Mouse (Mus musculus) testis, adult 2 months (tissue): ENCODE data around the gene Mylpf.

Experiments used
- CTCF ChIP-seq: fragments of 200-500 bp; IDR thresholded peaks from 2 replicates; pipeline ENCODE4 v1.5.1; 2012; ENCODE audit warnings: low read depth, mild to moderate bottlenecking, inconsistent platforms, low read length, moderate library complexity; ENCODE audit not compliant: control insufficient read depth, insufficient read depth, insufficient replicate concordance
- POLR2A ChIP-seq: fragments of 200-500 bp; IDR thresholded peaks from 2 replicates; pipeline ENCODE4 v1.6.1; 2012; ENCODE audit warnings: low read depth, mild to moderate bottlenecking, inconsistent platforms, low read length, moderate library complexity; ENCODE audit not compliant: control insufficient read depth

DNA sequence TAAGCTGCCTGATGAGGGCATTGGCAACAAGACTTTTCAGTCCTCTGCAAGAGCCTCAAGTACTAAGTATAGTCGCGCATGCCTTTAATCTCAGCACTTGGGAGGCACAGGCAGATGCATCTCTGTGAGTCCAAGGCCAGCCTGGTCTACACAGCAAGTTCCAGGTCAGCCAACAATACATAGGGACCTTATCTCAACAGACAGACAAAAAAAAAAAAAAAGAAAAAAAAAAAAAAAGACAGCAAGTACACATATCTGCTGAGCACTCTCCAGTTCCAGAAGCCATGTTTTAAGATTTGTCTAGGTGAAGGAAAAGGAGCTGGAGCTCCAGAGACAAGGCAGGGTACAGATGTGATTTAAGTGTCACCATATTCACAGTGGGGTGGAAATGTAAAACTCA is 47.3 kb downstream of the Mylpf start:
- TF ChIP-seq CTCF (no peak), POLR2A (no peak)
